Mouse (Mus musculus): ENCODE measurements around the gene Dhx57.
A peak's percentile ranks its signal among the peaks of the same experiment; 100 is the strongest.
"Not testable (repeated sequence)": the region's sequence is repeated elsewhere in the genome, so short reads cannot be mapped to it uniquely, and the experiment has no call there.

The Dhx57 gene

GRCm38 (mm10) chr17:80254421-80254820 lies 35.9 kb downstream of the Dhx57 start:
- no peak for DNase-seq (ENCODE audit: low spot score)

- DNase-seq (ENCODE audit: low spot score), result no peak
Observed at GRCm38 (mm10) chr17:80252757-80253525, 37.3 kb downstream of the Dhx57 start.

DNA sequence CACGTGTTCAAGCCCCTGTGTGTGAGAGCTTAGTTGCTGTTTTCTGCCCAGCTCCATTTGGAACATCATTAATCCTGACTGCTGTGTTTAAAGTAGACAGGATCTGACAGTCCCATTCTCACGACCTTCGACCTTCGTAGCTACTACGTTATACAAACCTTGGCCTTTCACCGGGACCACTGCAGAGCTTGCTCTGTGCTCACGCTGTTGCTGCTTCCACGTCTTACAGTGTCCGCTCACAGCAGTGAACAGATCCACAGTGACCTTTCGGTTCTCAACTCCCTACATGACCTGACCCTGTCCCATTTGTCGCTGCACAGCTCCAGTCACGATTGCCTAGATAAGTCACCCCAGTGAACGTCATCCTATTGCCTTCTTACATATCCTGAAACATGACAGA lies 47.2 kb downstream of the Dhx57 start:
- no peak for DNase-seq (ENCODE audit: low spot score)

DNA sequence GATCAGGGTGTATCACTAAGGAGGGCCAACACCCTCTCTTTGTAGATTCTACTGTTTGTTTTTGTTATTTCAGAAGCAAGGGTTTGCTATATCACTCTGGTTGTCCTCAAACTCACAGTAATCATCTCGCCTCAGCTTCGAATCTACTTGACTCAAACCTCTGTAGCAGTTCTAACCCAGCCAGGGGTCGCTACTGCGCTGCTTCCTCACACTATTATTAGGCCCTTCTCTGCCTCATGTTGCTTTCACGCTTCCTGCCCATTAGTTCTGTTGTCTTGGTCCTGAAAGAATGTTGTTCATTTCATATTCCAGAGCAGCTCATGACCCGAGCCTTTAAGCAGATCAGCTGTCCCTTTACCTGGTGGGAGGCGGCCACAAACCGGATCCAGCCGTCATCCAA lies 48.7 kb downstream of the Dhx57 start:
- DNase-seq (ENCODE audit: low spot score), result no peak

DNA sequence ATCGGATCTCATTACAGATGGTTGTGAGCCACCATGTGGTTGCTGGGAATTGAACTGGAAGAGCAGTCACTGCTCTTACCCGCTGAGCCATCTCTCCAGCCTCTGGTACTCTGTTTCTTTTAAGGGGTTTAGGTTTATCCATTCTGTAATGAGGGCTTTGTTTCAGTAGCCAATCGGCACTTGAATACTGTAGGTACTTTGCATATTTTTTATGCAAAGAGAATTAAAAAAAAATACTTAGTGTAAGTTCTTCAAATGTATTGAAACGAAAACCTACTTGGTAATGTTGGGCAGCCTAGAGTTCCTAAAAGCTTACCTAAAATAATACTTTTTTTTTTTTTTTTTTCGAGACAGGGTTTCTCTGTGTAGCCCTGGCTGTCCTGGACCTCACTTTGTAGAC lies 52.8 kb downstream of the Dhx57 start:
- no peak for DNase-seq (ENCODE audit: low spot score)

- peak; percentile 9 for DNase-seq (ENCODE audit: low spot score)
Observed at GRCm38 (mm10) chr17:80236805-80237204, 53.5 kb downstream of the Dhx57 start.

DNA sequence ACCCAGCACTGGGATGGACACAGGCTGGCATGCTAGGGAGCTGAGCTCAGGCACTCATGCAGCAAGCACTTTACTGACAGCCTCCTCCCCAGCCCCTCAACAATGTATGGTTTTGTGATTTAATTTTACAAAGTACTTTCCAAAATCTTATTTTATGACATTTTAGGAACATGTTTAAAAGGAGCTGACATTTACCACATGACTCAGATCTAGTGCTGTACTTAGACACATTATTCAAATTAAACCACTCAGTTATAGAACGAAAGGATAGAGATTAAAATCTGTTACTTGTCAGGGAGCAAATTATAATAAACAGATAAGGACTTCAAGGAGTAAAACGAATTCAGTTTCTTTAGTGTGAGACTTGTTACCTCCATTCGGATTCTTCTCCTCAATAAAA lies 54.8 kb downstream of the Dhx57 start:
- DNase-seq (ENCODE audit: low spot score), result no peak

DNA sequence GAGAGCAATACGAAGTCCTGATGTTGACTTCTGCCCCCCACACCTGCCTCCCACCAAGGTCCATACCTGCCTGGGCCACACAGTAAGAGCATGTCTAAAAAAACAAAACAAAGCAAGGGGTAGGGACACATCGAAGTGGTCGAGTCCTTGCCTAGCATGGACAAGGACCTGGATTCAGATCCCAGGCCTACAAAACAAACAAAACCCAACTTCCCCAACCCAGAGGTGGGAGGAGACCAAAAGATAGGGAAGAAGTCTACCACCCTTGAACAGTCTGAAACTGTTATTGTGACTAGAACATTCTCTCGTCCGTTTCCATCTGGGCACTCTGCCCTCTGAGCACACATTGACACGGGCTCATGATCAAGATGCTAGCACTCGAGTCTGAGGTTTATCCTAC lies 55.9 kb downstream of the Dhx57 start:
- DNase-seq (ENCODE audit: low spot score), result no peak

DNA sequence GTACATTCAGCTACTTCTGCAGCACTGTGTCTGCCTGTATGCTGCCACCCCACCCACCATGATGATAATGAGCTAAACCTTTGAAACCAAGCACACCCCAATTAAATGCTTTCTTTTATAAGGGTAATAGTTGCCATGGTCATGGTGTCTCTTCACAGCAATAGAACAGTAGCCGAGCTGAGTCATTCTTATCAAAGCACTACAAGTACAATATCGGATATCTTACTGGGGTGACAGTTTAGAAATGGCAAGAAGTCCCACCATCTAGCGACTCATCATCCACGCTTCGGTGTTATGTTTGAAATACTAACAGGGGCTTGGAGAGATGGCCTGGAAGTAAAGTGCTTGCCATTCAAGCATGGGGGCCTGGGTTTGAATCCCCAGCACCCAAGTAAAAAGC lies 56.4 kb downstream of the Dhx57 start:
- no peak for DNase-seq (ENCODE audit: low spot score)

- no peak for DNase-seq (ENCODE audit: low spot score)
Observed at GRCm38 (mm10) chr17:80229396-80229795, 60.9 kb downstream of the Dhx57 start.

DNA sequence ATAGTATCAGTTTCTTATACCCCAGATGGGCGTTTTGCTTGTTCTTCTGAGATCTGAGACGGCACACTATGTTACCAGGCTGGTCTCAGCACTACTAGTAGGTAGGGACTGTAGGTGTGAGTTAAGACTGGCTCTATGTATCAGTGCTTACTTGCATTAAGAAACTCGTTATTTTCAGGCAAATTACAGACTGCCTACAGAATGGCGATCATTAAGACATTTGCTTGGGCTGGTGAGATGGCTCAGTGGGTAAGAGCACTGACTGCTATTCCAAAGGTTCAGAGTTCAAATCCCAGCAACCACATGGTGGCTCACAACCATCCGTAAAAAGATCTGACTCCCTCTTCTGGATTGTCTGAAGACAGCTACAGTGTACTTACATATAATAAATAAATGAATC lies 65.1 kb downstream of the Dhx57 start:
- DNase-seq (ENCODE audit: low spot score), result not testable (repeated sequence)

DNA sequence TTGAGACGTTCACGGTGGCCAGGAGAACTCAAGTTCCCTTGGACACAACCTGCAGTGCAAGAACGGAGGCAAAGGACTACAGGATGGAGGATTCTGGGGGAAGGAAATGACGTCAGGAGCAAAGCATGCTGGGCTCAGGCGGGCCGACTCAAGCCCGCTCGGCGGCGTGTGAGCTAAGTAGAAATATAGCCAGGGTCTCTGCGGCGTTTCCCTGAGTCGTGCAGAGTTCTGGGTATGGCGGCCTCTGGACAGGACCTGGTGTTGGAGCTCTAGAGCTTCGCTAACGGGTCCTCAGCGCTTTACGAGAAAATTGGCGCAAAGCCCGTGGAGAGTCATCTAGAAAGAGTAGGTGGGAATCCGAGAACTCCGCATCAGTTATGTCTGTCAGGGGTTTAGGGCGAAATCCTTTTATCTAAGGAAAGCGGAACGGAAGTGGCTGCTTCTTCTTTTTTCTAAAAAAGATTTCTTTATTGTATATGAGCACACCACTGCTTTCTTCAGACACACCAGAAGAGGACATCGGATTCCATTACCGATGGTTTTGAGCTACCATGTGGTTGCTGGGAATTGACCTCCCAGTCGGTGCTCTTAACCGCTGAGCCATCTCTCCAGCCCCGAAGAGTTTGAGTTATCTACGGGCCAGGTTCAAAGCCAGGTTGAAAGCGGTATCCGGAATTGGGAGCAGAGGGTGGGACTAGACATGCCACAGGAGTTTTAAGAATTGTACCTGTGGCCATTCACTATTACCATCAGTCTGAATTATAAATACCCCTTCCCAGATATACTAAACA lies 65.8 kb downstream of the Dhx57 start, which contains the start of gene Gemin6:
Gene Gemin6 (plus strand): TSS at position 116 of the 791 bp plus-strand sequence.
- DNase-seq (ENCODE audit: low spot score), result peak; percentile 67

- no peak for DNase-seq (ENCODE audit: low spot score)
Observed at GRCm38 (mm10) chr17:80223829-80224228, 66.4 kb downstream of the Dhx57 start.

- no peak for DNase-seq (ENCODE audit: low spot score)
Observed at GRCm38 (mm10) chr17:80221890-80222628, 68.2 kb downstream of the Dhx57 start.

DNA sequence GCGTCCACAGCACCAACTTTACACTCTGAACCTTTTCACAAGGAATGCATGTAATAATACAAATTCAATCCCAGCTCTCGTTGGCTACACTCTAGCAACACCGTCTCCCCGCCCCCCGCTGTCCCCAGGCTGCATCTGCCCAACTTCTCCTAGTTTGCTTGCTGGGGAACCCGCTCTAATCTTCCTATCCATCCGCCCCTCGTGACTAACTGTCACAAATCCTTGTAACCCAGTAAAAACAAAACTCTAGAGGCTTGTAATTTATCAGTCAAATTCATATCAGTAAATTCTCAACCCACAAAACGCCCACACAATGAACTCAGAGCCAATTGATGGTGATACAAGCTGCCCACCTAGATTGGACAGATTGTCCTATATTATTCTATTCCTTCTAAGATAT lies 69.1 kb downstream of the Dhx57 start:
- DNase-seq (ENCODE audit: low spot score), result no peak

DNA sequence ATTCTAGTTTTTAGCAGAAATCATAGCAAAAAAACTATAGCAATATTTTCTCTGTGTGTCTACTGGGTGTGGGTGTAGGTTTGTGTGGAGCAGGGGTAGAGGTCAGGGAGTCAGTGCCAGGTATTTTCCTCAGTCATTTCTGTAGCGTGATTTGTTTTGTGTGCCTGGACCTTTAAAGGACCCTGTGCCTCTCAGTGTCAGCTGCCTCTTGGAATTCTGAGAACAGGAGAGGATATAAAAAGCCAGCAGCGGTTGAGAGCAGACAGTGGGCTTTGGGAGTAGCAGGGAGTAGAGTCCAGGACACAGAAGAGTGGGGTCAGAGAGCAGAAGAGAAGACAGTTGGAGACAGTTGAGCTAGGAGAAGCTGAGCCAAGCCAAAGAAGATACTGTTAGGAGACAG lies 70.1 kb downstream of the Dhx57 start:
- DNase-seq (ENCODE audit: low spot score), result no peak

- not testable (repeated sequence) for DNase-seq (ENCODE audit: low spot score)
Observed at GRCm38 (mm10) chr17:80213998-80214397, 76.3 kb downstream of the Dhx57 start.

- DNase-seq (ENCODE audit: low spot score), result peak; percentile 98
Observed at GRCm38 (mm10) chr17:80206671-80207581, 83.3 kb downstream of the Dhx57 start, which contains the start of the genes Srsf7 and Ttc39d. Gene Srsf7, minus strand, starts transcription at chr17:80207307. Gene Ttc39d, plus strand, starts transcription at chr17:80207460.

- no peak for DNase-seq (ENCODE audit: low spot score)
Observed at GRCm38 (mm10) chr17:80206301-80206670, 84.0 kb downstream of the Dhx57 start.

- DNase-seq (ENCODE audit: low spot score), result no peak
Observed at GRCm38 (mm10) chr17:80205657-80206056, 84.6 kb downstream of the Dhx57 start.

DNA sequence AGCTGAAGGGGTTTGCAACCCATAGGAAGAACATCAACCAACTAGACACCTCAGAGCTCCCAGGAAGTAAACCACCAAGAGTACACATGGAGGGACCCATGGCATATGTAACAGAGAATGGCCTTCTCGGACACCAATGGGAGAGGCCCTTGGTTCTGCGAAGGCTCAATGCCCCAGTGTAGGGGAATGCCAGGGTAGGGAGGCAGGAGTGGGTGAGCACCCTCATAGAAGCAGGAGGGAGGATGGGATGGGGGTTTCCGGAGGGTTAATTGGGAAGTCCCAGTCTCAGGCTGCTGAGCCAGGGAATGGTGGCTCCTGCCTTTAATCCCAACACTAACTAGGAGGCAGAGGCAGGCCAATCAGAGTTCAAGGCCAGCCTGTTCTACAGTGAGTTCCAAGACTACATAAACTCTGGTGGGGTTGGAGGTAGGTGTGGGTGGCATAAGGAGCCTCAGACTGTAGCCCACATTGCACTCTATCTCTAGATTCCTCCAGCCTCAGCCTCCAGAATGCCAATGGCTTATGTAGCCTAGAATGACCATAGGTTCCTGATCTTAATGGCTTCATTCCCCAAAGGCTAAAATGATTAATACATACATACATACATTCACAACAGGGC lies 91.0 kb downstream of the Dhx57 start:
- no peak for DNase-seq (ENCODE audit: low spot score)
